13 mouse cellular contexts compared by ENCODE assay signal in the genomic region with DNA sequence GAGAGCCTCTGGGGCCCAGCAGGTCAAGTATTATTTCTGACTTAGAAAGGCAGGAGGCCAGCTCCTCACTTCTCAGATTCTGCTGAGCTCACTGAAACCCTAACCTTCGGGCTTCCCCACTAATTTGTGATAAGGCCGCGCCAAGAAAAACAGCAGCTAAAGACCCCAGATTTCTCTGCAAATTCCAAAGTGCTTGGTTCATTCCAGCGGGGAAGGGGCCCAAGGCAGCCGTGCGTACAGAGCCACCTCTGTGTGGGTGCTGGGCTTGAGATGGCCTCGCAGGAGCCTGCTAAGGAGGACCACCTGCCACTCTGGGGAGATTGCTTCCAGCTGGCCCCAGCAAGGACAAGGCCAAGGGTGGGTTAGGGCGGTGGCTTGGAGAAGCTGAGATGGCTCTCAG.
DNase-seq lines count a peak whose midpoint lies in the region; ATAC-seq and TF ChIP-seq lines count a peak whose summit lies in the region.
"Had no signal": no experiment of that assay in that cellular context is flagged by ENCODE, and none has a peak within 500 bp of the region (broad histone marks: within the 10 kb centered on the region; RNA-seq: fewer than 3 reads in every experiment).

No protein-coding gene starts in this region.

- no peak for TF ChIP-seq CTCF in lung, adult 2 months (IDR thresholded peaks at IDR 0.05; ENCODE audit: insufficient read depth, low read length)
- no peak for TF ChIP-seq CTCF in thymus, adult 2 months (IDR thresholded peaks at IDR 0.05; ENCODE audit: borderline replicate concordance, control insufficient read depth, extremely low read depth, insufficient read depth, low read length, poor library complexity)

- H3K27me3 ChIP-seq in lung, embryonic 15.5 days: no peaks in the 10 kb centered on the region
- H3K27me3 ChIP-seq in stomach, embryonic 15.5 days (replicated peaks): no peaks in the 10 kb centered on the region
- no peaks in the 10 kb centered on the region for H3K27me3 ChIP-seq in thymus, adult 2 months (ENCODE audit: control insufficient read depth, insufficient read depth, low read length)

- H3K4me1 ChIP-seq in lung, embryonic 15.5 days: peaks cover 15% of the 10 kb centered on the region
- no peaks in the 10 kb centered on the region for H3K4me1 ChIP-seq in lung, adult 2 months (ENCODE audit: control insufficient read depth, insufficient read depth, low read length)
- H3K4me1 ChIP-seq in stomach, embryonic 15.5 days: peaks cover 20% of the 10 kb centered on the region
- H3K4me1 ChIP-seq in thymus, adult 2 months (replicated peaks; ENCODE audit: control insufficient read depth, insufficient read depth, low read length): no peaks in the 10 kb centered on the region
- H3K4me1 ChIP-seq: neural tube, embryonic 15.5 days had no signal

- no peaks in the 10 kb centered on the region for H3K9me3 ChIP-seq in lung, embryonic 15.5 days
- H3K9me3 ChIP-seq in stomach, embryonic 15.5 days: no peaks in the 10 kb centered on the region
- H3K9me3 ChIP-seq: neural tube, embryonic 15.5 days had no signal

- 24% methylated on average over 8 of the region's 8 CpGs for WGBS in lung, embryonic 15.5 days
- 71% methylated on average over 8 of the region's 8 CpGs for WGBS in lung, adult 2 months
- 35% methylated on average over 8 of the region's 8 CpGs for WGBS in stomach, embryonic 15.5 days
- WGBS in thymus, adult 2 months: 94% methylated on average over 8 of the region's 8 CpGs

- no peaks in the 10 kb centered on the region for H3K36me3 ChIP-seq in lung, embryonic 15.5 days
- H3K36me3 ChIP-seq in stomach, embryonic 15.5 days: no peaks in the 10 kb centered on the region
- no peaks in the 10 kb centered on the region for H3K36me3 ChIP-seq in thymus, adult 2 months (ENCODE audit: control insufficient read depth, insufficient read depth, low read length)
- H3K36me3 ChIP-seq: neural tube, embryonic 15.5 days had no signal

- H3K27ac ChIP-seq in lung, embryonic 15.5 days: peak overlapping the region; percentile 62
- H3K27ac ChIP-seq in stomach, embryonic 15.5 days: peak overlapping the region; percentile 57
- H3K27ac ChIP-seq in thymus, adult 2 months (ENCODE audit: control insufficient read depth, insufficient read depth, low read length): no peak overlapping the region
- H3K27ac ChIP-seq: left cerebral cortex, adult 2 months; neural tube, embryonic 15.5 days had no signal

- peak; percentile 27 for DNase-seq in gastrocnemius, postnatal 25 days
- DNase-seq in gastrocnemius, postnatal 36 days: no peak
- no peak for DNase-seq in lung, adult 2 months
- DNase-seq in heart, postnatal 10 days: peak; percentile 56 to 57
- no peak for DNase-seq in thymus, adult 2 months
- no peak for DNase-seq in layer of hippocampus, adult 18-20 months (ENCODE audit: low spot score in 2 of 2)
- DNase-seq: adrenal gland, adult 8-10 months; lung, postnatal 14 days; midbrain, embryonic 14.5 days had no signal

- intact Hi-C loops in gastrocnemius, postnatal 36 days (cut with DNase I): no loop called here
- intact Hi-C loops in heart, postnatal 10 days (cut with DNase I): no loop called here

- no peak overlapping the region for H3K9ac ChIP-seq in lung, embryonic 15.5 days
- H3K9ac ChIP-seq in stomach, embryonic 15.5 days: no peak overlapping the region
- H3K9ac ChIP-seq: neural tube, embryonic 15.5 days had no signal

- ATAC-seq in lung, embryonic 15.5 days (ENCODE audit: borderline replicate concordance, extremely low read depth, low FRiP score, low TSS enrichment): peak; percentile 50; the same call in 1 of the 2 replicates
- ATAC-seq in stomach, embryonic 15.5 days (ENCODE audit: insufficient read depth, low FRiP score, low read depth): peak; percentile 25; the same call in 1 of the 2 replicates

- TF ChIP-seq POLR2A in lung, adult 2 months (IDR thresholded peaks at IDR 0.05; ENCODE audit: borderline replicate concordance, extremely low read depth, low read depth, low read length): no peak
- TF ChIP-seq POLR2A in thymus, adult 2 months (IDR thresholded peaks at IDR 0.05; ENCODE audit: control insufficient read depth, extremely low read depth, insufficient read depth, low read length, poor library complexity): no peak

- no peak overlapping the region for H3K4me2 ChIP-seq in lung, embryonic 15.5 days
- H3K4me2 ChIP-seq in stomach, embryonic 15.5 days: no peak overlapping the region
- H3K4me2 ChIP-seq: neural tube, embryonic 15.5 days had no signal

- H3K4me3 ChIP-seq in lung, embryonic 15.5 days: no peak overlapping the region
- H3K4me3 ChIP-seq in lung, adult 2 months (replicated peaks; ENCODE audit: extremely low read depth, low read depth, low read length): no peak overlapping the region
- no peak overlapping the region for H3K4me3 ChIP-seq in stomach, embryonic 15.5 days (replicated peaks)
- no peak overlapping the region for H3K4me3 ChIP-seq in thymus, adult 2 months (ENCODE audit: control insufficient read depth, insufficient read depth, low read length)
- H3K4me3 ChIP-seq: left cerebral cortex, adult 2 months; neural tube, embryonic 15.5 days had no signal

Comparison
In these comparisons a context has a peak if more than half of its experiments do, and no peak if none do; other contexts are left out.
1. DNase-seq: peak in gastrocnemius, postnatal 25 days (single experiment) and heart, postnatal 10 days (2 of 2); none in gastrocnemius, postnatal 36 days (0 of 2), lung, adult 2 months (single experiment), thymus, adult 2 months (single experiment) and layer of hippocampus, adult 18-20 months (0 of 2).